Mouse (Mus musculus): ENCODE measurements around the gene Ccdc96.

Gene Ccdc96

GRCm38 (mm10) chr5:36484171-36484990 is at the start of gene Ccdc96, which contains the start of gene Tada2b:
Ccdc96 (plus strand) TSS chr5:36484588.
Tada2b (minus strand) TSS chr5:36484285.
- DNase-seq (ENCODE audit: low read depth, low spot score), result peak; percentile 99

- no peak for DNase-seq (ENCODE audit: low read depth, low spot score)
These were observed 47.5 kb upstream of the Ccdc96 start for GRCm38 (mm10) chr5:36436858-36437257.

- DNase-seq (ENCODE audit: low read depth, low spot score), result no peak
These were observed 43.6 kb upstream of the Ccdc96 start for GRCm38 (mm10) chr5:36440741-36441140.

GRCm38 (mm10) chr5:36444611-36445010 is 39.8 kb upstream of the Ccdc96 start:
- no peak for DNase-seq (ENCODE audit: low read depth, low spot score)

GRCm38 (mm10) chr5:36445028-36445427 is 39.4 kb upstream of the Ccdc96 start:
- no peak for DNase-seq (ENCODE audit: low read depth, low spot score)

- DNase-seq (ENCODE audit: low read depth, low spot score), result no peak
These were observed 38.1 kb upstream of the Ccdc96 start for GRCm38 (mm10) chr5:36446166-36446890.

- no peak for DNase-seq (ENCODE audit: low read depth, low spot score)
These were observed 36.5 kb upstream of the Ccdc96 start for GRCm38 (mm10) chr5:36447872-36448271.

- DNase-seq (ENCODE audit: low read depth, low spot score), result no peak
These were observed 34.6 kb upstream of the Ccdc96 start for GRCm38 (mm10) chr5:36449710-36450358.

- no peak for DNase-seq (ENCODE audit: low read depth, low spot score)
These were observed 33.3 kb upstream of the Ccdc96 start for GRCm38 (mm10) chr5:36451119-36451518.

GRCm38 (mm10) chr5:36451872-36452389 is 32.5 kb upstream of the Ccdc96 start:
- no peak for DNase-seq (ENCODE audit: low read depth, low spot score)

- no peak for DNase-seq (ENCODE audit: low read depth, low spot score)
These were observed 31.6 kb upstream of the Ccdc96 start for GRCm38 (mm10) chr5:36452821-36453220.

- no peak for DNase-seq (ENCODE audit: low read depth, low spot score)
These were observed 26.7 kb upstream of the Ccdc96 start for GRCm38 (mm10) chr5:36457706-36458105.

GRCm38 (mm10) chr5:36458926-36459325 is 25.5 kb upstream of the Ccdc96 start:
- peak; percentile 71 for DNase-seq (ENCODE audit: low read depth, low spot score)

GRCm38 (mm10) chr5:36460712-36461111 is 23.7 kb upstream of the Ccdc96 start:
- DNase-seq (ENCODE audit: low read depth, low spot score), result no peak

- DNase-seq (ENCODE audit: low read depth, low spot score), result no peak
These were observed 23.2 kb upstream of the Ccdc96 start for GRCm38 (mm10) chr5:36461231-36461630.

- DNase-seq (ENCODE audit: low read depth, low spot score), result peak; percentile 82
These were observed 21.6 kb upstream of the Ccdc96 start for GRCm38 (mm10) chr5:36462810-36463209.

GRCm38 (mm10) chr5:36463391-36463790 is 21.0 kb upstream of the Ccdc96 start:
- DNase-seq (ENCODE audit: low read depth, low spot score), result no peak

- DNase-seq (ENCODE audit: low read depth, low spot score), result peak; percentile 100
These were observed 19.4 kb upstream of the Ccdc96 start, which contains the start of gene Grpel1 for GRCm38 (mm10) chr5:36464709-36465661. Grpel1 (plus strand) TSS chr5:36464998.

- peak; percentile 21 for DNase-seq (ENCODE audit: low read depth, low spot score)
These were observed 18.5 kb upstream of the Ccdc96 start for GRCm38 (mm10) chr5:36465889-36466288.

- no peak for DNase-seq (ENCODE audit: low read depth, low spot score)
These were observed 13.2 kb upstream of the Ccdc96 start for GRCm38 (mm10) chr5:36471206-36471605.

All from CD4-positive helper T cell, adult 2 months (primary cell).